Mouse (Mus musculus) limb, embryonic 14.5 days (tissue): ENCODE measurements around the gene Ppp6r2. TPM values are rescaled to one million over a fixed set of nuclear protein-coding genes. Genes with fewer than 3 reads are reported as not detected.

Experiments
- ATAC-seq: fragments of 200-750 bp; cut with Nextera tagmentation; 2 replicates; pipeline ENCODE4 v1.8.0; 2017; ENCODE audit warnings: low read depth, moderate number of reproducible peaks, moderate TSS enrichment; ENCODE audit not compliant: low FRiP score
- DNase-seq: peaks from one replicate; pipeline ENCODE4 v3.0.0-alpha.2; 2015; ENCODE audit warnings: low spot score
- H3K27ac ChIP-seq: fragments of 300-500 bp; sonication (generic); replicated peaks from 2 replicates; pipeline ENCODE4 v1.5.1; 2014; ENCODE audit warnings: low read depth, mild to moderate bottlenecking, low read length, moderate library complexity, mixed read lengths
- H3K27me3 ChIP-seq: fragments of 300-500 bp; sonication (generic); 2 replicates; pipeline ENCODE4 v1.6.1; 2014; ENCODE audit warnings: low read length, mixed read lengths; ENCODE audit not compliant: control insufficient read depth, insufficient read depth
- H3K36me3 ChIP-seq: fragments of 300-500 bp; sonication (generic); 2 replicates; pipeline ENCODE4 v1.6.1; 2014; ENCODE audit warnings: mild to moderate bottlenecking, low read length, moderate library complexity, mixed read lengths; ENCODE audit not compliant: control insufficient read depth, insufficient read depth
- H3K4me1 ChIP-seq: fragments of 300-500 bp; sonication (generic); 2 replicates; pipeline ENCODE4 v1.6.1; 2014; ENCODE audit warnings: antibody characterized with exemption, low read length, mixed read lengths; ENCODE audit not compliant: control insufficient read depth, insufficient read depth
- H3K4me2 ChIP-seq: fragments of 300-500 bp; sonication (generic); replicated peaks from 2 replicates; pipeline ENCODE4 v1.6.1; 2014; ENCODE audit warnings: low read depth, mild to moderate bottlenecking, low read length, moderate library complexity; ENCODE audit not compliant: severe bottlenecking
- H3K4me3 ChIP-seq: fragments of 300-500 bp; sonication (generic); replicated peaks from 2 replicates; pipeline ENCODE4 v1.5.1; 2014; ENCODE audit warnings: low read length
- H3K9ac ChIP-seq: fragments of 300-500 bp; sonication (generic); 2 replicates; pipeline ENCODE4 v1.6.1; 2014; ENCODE audit warnings: mild to moderate bottlenecking, low read depth, low read length, moderate library complexity; ENCODE audit not compliant: severe bottlenecking
- H3K9me3 ChIP-seq: fragments of 300-500 bp; sonication (generic); 2 replicates; pipeline ENCODE4 v1.6.1; 2016; ENCODE audit warnings: low read length; ENCODE audit not compliant: control insufficient read depth
- POLR2A ChIP-seq: fragments of 200-500 bp; IDR thresholded peaks from 2 replicates; pipeline ENCODE4 v1.8.0; 2012; ENCODE audit warnings: inconsistent platforms, mild to moderate bottlenecking, moderate library complexity, borderline replicate concordance; ENCODE audit not compliant: insufficient read depth, insufficient read length; ENCODE audit errors: extremely low read depth
- WGBS: fragments of 180-500 bp; shearing (Covaris S2); extraction: QIAGEN DNeasy Blood & Tissue Kit; methylation state at CpG from one replicate; pipeline ENCODE4 v1.1.7; 2014; 5-methylcytosine and 5-hydroxymethylcytosine counted together
- polyA plus RNA-seq, 2 experiments: library from polyadenylated mRNA; depleted of rRNA in 1 of 2; stranded (reverse) in 1 of 2; unstranded in 1 of 2; fragments of >200 nt; fragmentation: Nextera tagmentation in 1 of 2; extraction: Ambion mirVana in 1 of 2; gene quantifications; 2 replicates each; pipeline versions ENCODE4 v1.2.1 to v1.2.3; 2012 to 2014

The Ppp6r2 gene
- polyA plus RNA-seq, 2 experiments: 28.3 to 71.5 TPM

GRCm38 (mm10) chr15:89196313-89196706 is 15.0 kb upstream of the Ppp6r2 start, which contains the start of gene Dennd6b:
TSS of gene Dennd6b (minus strand) at chr15:89196496.
- Histone ChIP-seq H3K27ac (peak within 1 kb of the TSS; percentile 98), H3K4me3 (peak within 1 kb of the TSS; percentile 88), H3K27me3 (no peaks in the 10 kb centered on the region), H3K4me2 (peak within 1 kb of the TSS; percentile 70), H3K36me3 (0 out of 2 replicates have a peak, but pooled peaks cover 3% of the 10 kb centered on the region), H3K4me1 (peaks cover 16% of the 10 kb centered on the region), H3K9me3 (no peaks in the 10 kb centered on the region), H3K9ac (peak within 1 kb of the TSS; percentile 98)
- ATAC-seq (peak; percentile 97), DNase-seq (peak; percentile 97)
- TF ChIP-seq POLR2A: peak; percentile 13; the same call in 1 of the 2 replicates
- WGBS: 2% methylated on average over 35 of the region's 38 CpGs

GRCm38 (mm10) chr15:89197056-89197455 is 14.3 kb upstream of the Ppp6r2 start:
- Histone ChIP-seq H3K27me3 (no peaks in the 10 kb centered on the region), H3K9ac (peak overlapping the region; percentile 98), H3K27ac (peak overlapping the region; percentile 79), H3K4me3 (peak overlapping the region; percentile 88), H3K4me2 (peak overlapping the region; percentile 70), H3K9me3 (no peaks in the 10 kb centered on the region), H3K4me1 (peaks cover 16% of the 10 kb centered on the region), H3K36me3 (no peaks in the 10 kb centered on the region)
- TF ChIP-seq POLR2A: no peak
- DNase-seq (no peak), ATAC-seq (no peak)
- WGBS: 72% methylated on average over 15 of the region's 15 CpGs

GRCm38 (mm10) chr15:89207457-89207856 is 3.9 kb upstream of the Ppp6r2 start:
- no peak for ATAC-seq
- TF ChIP-seq POLR2A: no peak
- H3K4me3 ChIP-seq: no peak overlapping the region
- H3K9me3 ChIP-seq: peaks cover 7% of the 10 kb centered on the region; the same call in 1 of the 2 replicates
- DNase-seq: no peak
- no peaks in the 10 kb centered on the region for H3K27me3 ChIP-seq
- H3K4me2 ChIP-seq: no peak overlapping the region
- H3K9ac ChIP-seq: no peak overlapping the region
- H3K27ac ChIP-seq: no peak overlapping the region
- H3K36me3 ChIP-seq: no peaks in the 10 kb centered on the region
- 84% methylated on average over 4 of the region's 4 CpGs for WGBS
- peaks cover 5% of the 10 kb centered on the region; the same call in 1 of the 2 replicates for H3K4me1 ChIP-seq

GRCm38 (mm10) chr15:89209886-89210761 is 1.2 kb upstream of the Ppp6r2 start:
- peak overlapping the region; percentile 48 for H3K4me2 ChIP-seq
- no peak for TF ChIP-seq POLR2A
- H3K9me3 ChIP-seq: no peaks in the 10 kb centered on the region
- H3K4me3 ChIP-seq: peak overlapping the region; percentile 33
- no peak; the same call in 1 of the 2 replicates for ATAC-seq
- no peaks in the 10 kb centered on the region for H3K27me3 ChIP-seq
- H3K27ac ChIP-seq: peak overlapping the region; percentile 48; the same call in 1 of the 2 replicates
- no peaks in the 10 kb centered on the region for H3K36me3 ChIP-seq
- peaks cover 8% of the 10 kb centered on the region; the same call in 1 of the 2 replicates for H3K4me1 ChIP-seq
- peak; percentile 84 for DNase-seq
- H3K9ac ChIP-seq: no peak overlapping the region
- 17% methylated on average over 22 of the region's 22 CpGs for WGBS

GRCm38 (mm10) chr15:89211716-89212461 is 536 bp downstream of the Ppp6r2 start:
- no peaks in the 10 kb centered on the region for H3K27me3 ChIP-seq
- DNase-seq (no peak), ATAC-seq (peak; percentile 46)
- TF ChIP-seq POLR2A: 0 out of 2 replicates have a peak, but pooled peaks have one; percentile 4
- H3K4me3 ChIP-seq: peak overlapping the region; percentile 94
- H3K27ac ChIP-seq: peak overlapping the region; percentile 65; the same call in 1 of the 2 replicates
- peaks cover 8% of the 10 kb centered on the region; the same call in 1 of the 2 replicates for H3K4me1 ChIP-seq
- peak overlapping the region; percentile 85 for H3K4me2 ChIP-seq
- peak overlapping the region; percentile 96 for H3K9ac ChIP-seq
- 2% methylated on average over 27 of the region's 35 CpGs for WGBS
- H3K36me3 ChIP-seq: peaks cover 14% of the 10 kb centered on the region; the same call in 1 of the 2 replicates
- no peaks in the 10 kb centered on the region for H3K9me3 ChIP-seq
